Mouse (Mus musculus) bone marrow, adult 2 months (tissue): Measurements from ENCODE around the gene Srek1. TPM values are rescaled to one million over a fixed set of nuclear protein-coding genes. Genes with fewer than 3 reads are reported as not detected.

Source experiments
- H3K27ac ChIP-seq: fragments of 200-500 bp; 2 replicates; pipeline ENCODE4 v1.5.1; 2012; ENCODE audit warnings: low read depth, mild to moderate bottlenecking, control low read depth, inconsistent platforms, low read length; ENCODE audit not compliant: control insufficient read depth, poor library complexity, insufficient read depth
- H3K4me1 ChIP-seq: fragments of 200-500 bp; 2 replicates; pipeline ENCODE4 v1.6.1; 2011; ENCODE audit warnings: low read length; ENCODE audit not compliant: control insufficient read depth, insufficient read depth
- H3K4me3 ChIP-seq: fragments of 200-500 bp; replicated peaks from 2 replicates; pipeline ENCODE3; 2011; ENCODE audit warnings: mild to moderate bottlenecking, low read depth, low read length, control low read depth; ENCODE audit not compliant: control insufficient read depth
- CTCF ChIP-seq: fragments of 200-500 bp; IDR thresholded peaks from 2 replicates; pipeline ENCODE4 v1.5.1; 2011; ENCODE audit warnings: low read length, control low read depth; ENCODE audit not compliant: control insufficient read depth, insufficient read depth
- POLR2A ChIP-seq: fragments of 200-500 bp; IDR thresholded peaks from 2 replicates; pipeline ENCODE4 v1.6.1; 2011; ENCODE audit warnings: low read depth, mild to moderate bottlenecking, control low read depth, low read length, borderline replicate concordance; ENCODE audit not compliant: control insufficient read depth
- WGBS: fragments of 180-500 bp; shearing (Covaris S2); methylation state at CpG from one replicate; pipeline ENCODE4 v1.1.7; 2018; 5-methylcytosine and 5-hydroxymethylcytosine counted together
- polyA plus RNA-seq: library from polyadenylated mRNA; stranded (reverse); fragments of >200 nt; gene quantifications from 2 replicates; pipeline ENCODE4 v1.2.4, GENCODE M21; 2011; ENCODE audit warnings: low replicate concordance; ENCODE audit not compliant: missing spikeins, insufficient read depth, insufficient read length

Srek1 gene
- polyA plus RNA-seq, 1 experiment: 90.0 TPM

DNA sequence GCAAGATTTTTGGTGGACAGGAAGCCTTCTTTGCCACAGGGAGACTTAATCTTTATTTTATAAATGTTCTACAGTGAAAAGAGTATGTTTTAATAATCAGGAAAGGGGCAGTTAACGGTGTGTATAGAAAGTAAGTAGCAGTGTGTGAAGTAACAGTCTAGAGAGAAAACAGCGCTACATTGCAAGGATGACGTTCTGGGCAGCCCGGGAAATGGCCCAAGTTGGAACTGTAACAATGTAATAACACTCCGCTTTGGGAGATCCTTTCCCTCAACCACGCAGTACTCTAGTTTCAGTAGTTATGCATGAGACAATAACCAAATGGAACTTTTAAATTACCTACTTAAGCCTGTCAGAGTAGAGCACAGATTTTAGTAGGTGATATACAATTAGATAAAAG lies 70.6 kb downstream of the Srek1 start:
- 86% methylated on average over 6 of the region's 6 CpGs for WGBS
- H3K4me3 ChIP-seq: no peak overlapping the region
- H3K27ac ChIP-seq: no peak overlapping the region
- TF ChIP-seq CTCF (no peak), POLR2A (no peak)
- no peaks in the 10 kb centered on the region for H3K4me1 ChIP-seq

DNA sequence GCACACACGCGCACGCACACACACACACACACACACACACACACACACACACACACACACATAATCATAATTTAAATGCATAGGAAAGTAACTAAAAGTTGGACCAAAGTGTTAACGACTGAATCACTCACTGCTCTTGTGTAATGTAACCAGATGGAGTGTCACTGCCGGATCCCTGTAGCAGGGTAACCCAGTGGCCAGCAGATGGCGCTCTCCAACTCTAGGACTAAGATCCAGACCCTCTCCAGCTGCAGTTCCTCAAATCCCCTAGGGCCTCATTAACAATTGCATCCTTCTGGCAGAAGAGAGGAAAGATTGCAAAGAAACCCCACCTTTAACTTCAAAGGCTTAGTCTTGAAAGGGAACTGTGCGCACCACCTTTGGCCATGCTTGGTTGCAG lies 71.0 kb downstream of the Srek1 start:
- Histone ChIP-seq H3K27ac (no peak overlapping the region), H3K4me3 (no peak overlapping the region), H3K4me1 (no peaks in the 10 kb centered on the region)
- TF ChIP-seq CTCF (peak; percentile 87), POLR2A (no peak)
- 49% methylated on average over 7 of the region's 7 CpGs for WGBS

DNA sequence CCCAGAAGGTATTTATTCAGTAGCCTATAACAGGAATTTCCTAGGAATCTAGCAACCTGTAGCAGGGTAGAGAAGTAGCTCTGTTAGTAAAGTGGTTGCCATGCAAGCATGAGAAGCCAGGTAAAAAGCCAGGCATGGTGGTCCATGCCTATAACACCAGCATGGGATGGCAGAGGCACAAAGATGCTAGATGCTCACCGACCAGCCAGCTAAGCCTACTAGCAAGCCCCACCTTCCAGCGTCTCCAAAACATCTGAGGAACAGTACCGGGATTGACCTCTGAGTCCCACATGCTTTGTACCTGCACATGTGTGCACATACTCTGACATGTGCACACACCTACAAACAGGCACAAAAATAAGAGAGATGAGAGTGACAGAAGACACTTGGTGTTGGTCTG lies 72.1 kb downstream of the Srek1 start:
- 78% methylated on average over 3 of the region's 3 CpGs for WGBS
- H3K27ac ChIP-seq: no peak overlapping the region
- H3K4me1 ChIP-seq: no peaks in the 10 kb centered on the region
- H3K4me3 ChIP-seq: no peak overlapping the region
- no peak for TF ChIP-seq POLR2A
- TF ChIP-seq CTCF: no peak

DNA sequence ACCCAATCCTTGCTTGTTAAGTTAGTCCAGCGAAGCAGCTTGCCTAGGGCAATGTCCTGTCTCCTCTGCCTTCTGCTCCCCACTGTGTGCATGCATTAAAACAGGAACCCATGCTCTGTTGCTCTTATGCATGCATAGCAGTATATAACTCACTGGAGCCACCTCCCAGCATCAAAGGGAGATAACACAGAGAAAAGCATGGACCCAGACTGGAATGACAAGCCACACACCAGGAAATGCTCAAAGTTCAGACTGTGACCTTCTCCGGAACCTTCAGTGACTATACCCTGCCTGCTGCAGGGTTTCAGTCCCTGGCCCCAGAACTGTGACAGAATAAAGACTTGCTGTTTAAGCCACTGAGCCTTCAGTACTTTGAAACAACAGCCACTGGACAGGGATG lies 73.7 kb downstream of the Srek1 start:
- Histone ChIP-seq H3K4me1 (no peaks in the 10 kb centered on the region), H3K27ac (no peak overlapping the region), H3K4me3 (no peak overlapping the region)
- no peak for TF ChIP-seq POLR2A
- TF ChIP-seq CTCF: no peak
- WGBS: 84% methylated on average over 2 of the region's 2 CpGs

DNA sequence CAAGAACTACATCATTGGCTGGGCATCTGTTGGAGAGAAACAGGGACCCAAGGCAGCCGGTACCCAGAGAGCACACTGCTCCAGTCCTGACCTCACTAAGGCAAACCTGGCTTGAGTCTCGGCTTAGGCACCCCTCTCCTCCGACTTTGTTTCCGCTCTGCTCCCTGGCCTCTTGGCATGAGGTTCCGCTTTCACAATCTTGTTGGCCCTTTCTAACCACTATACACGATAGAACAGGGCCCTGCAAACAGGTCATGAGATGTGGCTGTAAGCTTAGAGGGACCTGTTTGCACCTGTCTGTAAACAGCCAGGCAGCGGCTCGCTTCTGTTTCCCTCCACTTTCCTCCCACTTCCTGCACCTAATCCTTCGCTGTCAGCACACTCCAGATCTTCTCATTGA lies 76.4 kb downstream of the Srek1 start:
- no peak overlapping the region for H3K4me3 ChIP-seq
- 36% methylated on average over 9 of the region's 9 CpGs for WGBS
- no peak overlapping the region for H3K27ac ChIP-seq
- no peaks in the 10 kb centered on the region for H3K4me1 ChIP-seq
- TF ChIP-seq POLR2A: no peak
- no peak for TF ChIP-seq CTCF

DNA sequence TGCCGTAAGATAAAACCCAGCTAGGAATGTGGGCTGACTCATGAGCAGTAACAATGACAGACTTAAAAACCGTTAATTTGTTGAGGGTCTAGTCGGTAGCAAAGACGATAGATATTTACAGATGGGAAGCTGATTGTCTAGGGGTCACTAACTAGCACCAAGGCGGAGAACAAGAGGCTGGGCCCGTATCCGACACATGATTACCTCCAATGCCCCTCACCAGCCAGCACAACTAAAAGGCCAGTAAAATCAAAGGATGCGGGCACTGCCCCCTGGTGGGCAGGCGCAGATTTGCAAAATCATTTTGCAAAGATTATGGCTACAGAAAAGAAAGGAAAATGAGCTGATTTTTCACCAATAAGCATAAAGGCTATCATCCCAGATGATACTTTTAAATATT lies 78.2 kb downstream of the Srek1 start:
- no peak for TF ChIP-seq POLR2A
- peak; percentile 64 for TF ChIP-seq CTCF
- no peak overlapping the region for H3K27ac ChIP-seq

DNA sequence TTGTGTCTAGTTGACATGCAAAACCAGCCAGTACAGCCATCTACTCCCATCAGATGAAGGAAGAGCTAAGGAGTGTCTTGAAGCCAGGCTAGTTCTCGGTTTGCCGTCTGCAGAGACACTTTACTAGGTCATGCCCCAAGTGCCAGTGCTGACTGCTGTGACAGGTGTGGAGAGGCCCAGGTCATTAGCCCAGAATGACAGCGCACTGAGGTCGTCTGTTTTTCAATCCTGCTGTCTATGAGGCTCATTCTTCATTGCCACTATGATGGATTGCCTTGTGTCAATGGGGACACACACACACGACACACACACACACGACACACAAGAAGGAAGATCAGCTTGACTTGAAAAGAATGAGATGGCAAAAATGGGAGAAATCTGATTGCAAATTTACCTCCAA lies 79.0 kb downstream of the Srek1 start:
- no peak for TF ChIP-seq POLR2A
- H3K27ac ChIP-seq: no peak overlapping the region
- WGBS: 87% methylated on average over 6 of the region's 6 CpGs
- H3K4me3 ChIP-seq: no peak overlapping the region
- no peaks in the 10 kb centered on the region for H3K4me1 ChIP-seq

More for the DNA sequence above, 78.2 kb downstream of the Srek1 start:
- Histone ChIP-seq H3K4me3 (no peak overlapping the region), H3K4me1 (no peaks in the 10 kb centered on the region)
- 49% methylated on average over 9 of the region's 9 CpGs for WGBS

Other genes with a start within 250 kb of the Srek1 start
- 12.3 and 17.4 TPM in 2 replicates for gene Erbin, start 145.9 kb upstream of the Srek1 start, polyA plus RNA-seq